Mouse (Mus musculus) MEL (cell line): ENCODE measurements at regions not wholly inside any gene's neighbourhood (a gene's known extent, or its start where the extent isn't known, plus 50 kb on each side); places are given as distances from the start of the nearest gene placed in this dataset.

Source experiments
- DNase-seq: peaks from one replicate; pipeline ENCODE4 v3.0.0; 2011; ENCODE audit warnings: low read depth, low spot score
- H3K27ac ChIP-seq: 2 replicates; pipeline ENCODE4 v1.5.1; 2012; ENCODE audit warnings: low read depth, mild to moderate bottlenecking, control low read depth, low read length, moderate library complexity; ENCODE audit not compliant: control insufficient read depth
- H3K27me3 ChIP-seq, 2 experiments: fragments of 150-350 bp in 1 of 2; sonication (generic) in 1 of 2; 2 replicates each; pipeline ENCODE4 v1.6.1; 2012; ENCODE audit warnings: low read length in 2 of 2, mild to moderate bottlenecking in 2 of 2, improper control_type of control experiment in 1 of 2, moderate library complexity in 1 of 2; ENCODE audit not compliant: insufficient read depth in 2 of 2, control insufficient read depth in 1 of 2
- H3K36me3 ChIP-seq, 2 experiments: 2 replicates each; pipeline ENCODE4 v1.6.1; 2012 to 2014; ENCODE audit warnings: low read length in 2 of 2, improper control_type of control experiment in 1 of 2, inconsistent platforms in 1 of 2, mild to moderate bottlenecking in 1 of 2; ENCODE audit not compliant: insufficient read depth in 2 of 2, control insufficient read depth in 1 of 2
- H3K4me1 ChIP-seq, 2 experiments: fragments of 150-350 bp in 1 of 2; sonication (generic) in 1 of 2; 2 replicates each; pipeline ENCODE4 v1.6.1; 2012; ENCODE audit warnings: low read length in 2 of 2, improper control_type of control experiment in 1 of 2, mild to moderate bottlenecking in 1 of 2; ENCODE audit not compliant: insufficient read depth in 2 of 2, control insufficient read depth in 1 of 2
- H3K4me3 ChIP-seq, 2 experiments: fragments of 150-350 bp in 1 of 2; sonication (generic) in 1 of 2; 2 replicates each; pipeline ENCODE4 v1.5.1; 2012; ENCODE audit warnings: low read depth in 2 of 2, low read length in 2 of 2, mild to moderate bottlenecking in 2 of 2, moderate library complexity in 2 of 2, control low read depth in 1 of 2, improper control_type of control experiment in 1 of 2; ENCODE audit not compliant: control insufficient read depth in 1 of 2, insufficient read depth in 1 of 2
- H3K79me2 ChIP-seq: 2 replicates; pipeline ENCODE4 v1.6.1; 2012; ENCODE audit warnings: mild to moderate bottlenecking, low read length, moderate library complexity; ENCODE audit not compliant: control insufficient read depth, poor library complexity, insufficient read depth
- H3K9ac ChIP-seq: 2 replicates; pipeline ENCODE4 v1.6.1; 2012; ENCODE audit warnings: low read depth, mild to moderate bottlenecking, control low read depth, low read length, moderate library complexity; ENCODE audit not compliant: control insufficient read depth, poor library complexity, severe bottlenecking
- H3K9me3 ChIP-seq: fragments of 150-350 bp; sonication (generic); replicated peaks from 2 replicates; pipeline ENCODE4 v1.6.1; 2012; ENCODE audit warnings: mild to moderate bottlenecking, low read length, improper control_type of control experiment, moderate library complexity; ENCODE audit not compliant: insufficient read depth
- BHLHE40 ChIP-seq: IDR thresholded peaks from 2 replicates; pipeline ENCODE4 v1.6.1; 2012; ENCODE audit warnings: low read depth, mild to moderate bottlenecking, inconsistent platforms, low read length, improper control_type of control experiment, borderline replicate concordance
- CHD1 ChIP-seq: IDR thresholded peaks from 2 replicates; pipeline ENCODE4 v1.6.1; 2012; ENCODE audit warnings: low read depth, mild to moderate bottlenecking, inconsistent platforms, low read length, improper control_type of control experiment
- CTCF ChIP-seq, 3 experiments: IDR thresholded peaks in 2 of 3; conservative IDR thresholded peaks in 1 of 3; 2 replicates each; pipeline ENCODE4 v1.5.1; 2011 to 2012; ENCODE audit warnings: low read length in 3 of 3, low read depth in 2 of 3, mild to moderate bottlenecking in 2 of 3, improper control_type of control experiment in 1 of 3, inconsistent platforms in 1 of 3, mixed read lengths in 1 of 3, moderate library complexity in 1 of 3; ENCODE audit not compliant: control insufficient read depth in 1 of 3, insufficient read depth in 1 of 3, poor library complexity in 1 of 3, severe bottlenecking in 1 of 3
- EP300 ChIP-seq, 2 experiments: IDR thresholded peaks; 2 replicates each; pipeline ENCODE4 v1.6.1; 2011; ENCODE audit warnings: improper control_type of control experiment in 2 of 2, low read length in 2 of 2, low read depth in 1 of 2, mild to moderate bottlenecking in 1 of 2
- ETS1 ChIP-seq: IDR thresholded peaks from 2 replicates; pipeline ENCODE4 v1.6.1; 2012; ENCODE audit warnings: low read depth, mild to moderate bottlenecking, inconsistent platforms, low read length, improper control_type of control experiment, moderate library complexity
- GABPA ChIP-seq: IDR thresholded peaks from 2 replicates; pipeline ENCODE4 v1.6.1; 2012; ENCODE audit warnings: low read depth, mild to moderate bottlenecking, inconsistent platforms, low read length, improper control_type of control experiment, moderate library complexity
- GATA1 ChIP-seq: IDR thresholded peaks from 2 replicates; pipeline ENCODE4 v1.6.1; 2011; ENCODE audit warnings: low read depth, low read length, improper control_type of control experiment
- MAFK ChIP-seq: IDR thresholded peaks from 2 replicates; pipeline ENCODE4 v1.6.1; 2011; ENCODE audit warnings: low read depth, mild to moderate bottlenecking, low read length, improper control_type of control experiment, borderline replicate concordance
- MAZ ChIP-seq: IDR thresholded peaks from 2 replicates; pipeline ENCODE4 v1.6.1; 2012; ENCODE audit warnings: low read depth, mild to moderate bottlenecking, inconsistent platforms, low read length, improper control_type of control experiment
- MXI1 ChIP-seq: IDR thresholded peaks from 2 replicates; pipeline ENCODE4 v1.6.1; 2011; ENCODE audit warnings: mild to moderate bottlenecking, low read depth, low read length, improper control_type of control experiment
- MYC ChIP-seq: IDR thresholded peaks from 2 replicates; pipeline ENCODE4 v1.6.1; 2011; ENCODE audit warnings: low read depth, mild to moderate bottlenecking, low read length, improper control_type of control experiment, moderate library complexity
- NELFE ChIP-seq: IDR thresholded peaks from 2 replicates; pipeline ENCODE4 v1.6.1; 2011; ENCODE audit warnings: low read depth, low read length, improper control_type of control experiment
- NRF1 ChIP-seq: IDR thresholded peaks from 2 replicates; pipeline ENCODE4 v1.6.1; 2014; ENCODE audit warnings: low read depth, mild to moderate bottlenecking, inconsistent platforms, low read length, improper control_type of control experiment, moderate library complexity; ENCODE audit not compliant: poor library complexity, insufficient read depth, severe bottlenecking
- POLR2A ChIP-seq, 2 experiments: IDR thresholded peaks; 2 replicates each; pipeline ENCODE4 v1.6.1; 2011 to 2012; ENCODE audit warnings: low read length in 2 of 2, mild to moderate bottlenecking in 2 of 2, control low read depth in 1 of 2, improper control_type of control experiment in 1 of 2, low read depth in 1 of 2, moderate library complexity in 1 of 2; ENCODE audit not compliant: control insufficient read depth in 1 of 2, insufficient read depth in 1 of 2, poor library complexity in 1 of 2
- SIN3A ChIP-seq: IDR thresholded peaks from 2 replicates; pipeline ENCODE4 v1.6.1; 2012; ENCODE audit warnings: low read length, improper control_type of control experiment, inconsistent platforms
- TAL1 ChIP-seq: IDR thresholded peaks from 2 replicates; pipeline ENCODE4 v1.6.1; 2012; ENCODE audit warnings: mild to moderate bottlenecking, inconsistent platforms, low read length, moderate library complexity, mixed read lengths
- TCF12 ChIP-seq: IDR thresholded peaks from 2 replicates; pipeline ENCODE4 v1.6.1; 2014; ENCODE audit warnings: low read depth, mild to moderate bottlenecking, inconsistent platforms, low read length, improper control_type of control experiment, moderate library complexity
- USF2 ChIP-seq, 2 experiments: IDR thresholded peaks; 2 replicates each; pipeline ENCODE4 v1.6.1; 2011 to 2012; ENCODE audit warnings: improper control_type of control experiment in 2 of 2, low read length in 2 of 2, borderline replicate concordance in 1 of 2, inconsistent platforms in 1 of 2, low read depth in 1 of 2, mild to moderate bottlenecking in 1 of 2; ENCODE audit not compliant: insufficient read depth in 1 of 2
- ZC3H11A ChIP-seq: IDR thresholded peaks from 2 replicates; pipeline ENCODE4 v1.6.1; 2012; ENCODE audit warnings: low read depth, mild to moderate bottlenecking, inconsistent platforms, low read length, improper control_type of control experiment
- ZKSCAN1 ChIP-seq: IDR thresholded peaks from 2 replicates; pipeline ENCODE4 v1.6.1; 2012; ENCODE audit warnings: low read depth, mild to moderate bottlenecking, inconsistent platforms, low read length, improper control_type of control experiment, moderate library complexity
- ZMIZ1 ChIP-seq: IDR thresholded peaks from 2 replicates; pipeline ENCODE4 v1.6.1; 2012; ENCODE audit warnings: low read depth, mild to moderate bottlenecking, inconsistent platforms, low read length, improper control_type of control experiment, moderate library complexity

DNA sequence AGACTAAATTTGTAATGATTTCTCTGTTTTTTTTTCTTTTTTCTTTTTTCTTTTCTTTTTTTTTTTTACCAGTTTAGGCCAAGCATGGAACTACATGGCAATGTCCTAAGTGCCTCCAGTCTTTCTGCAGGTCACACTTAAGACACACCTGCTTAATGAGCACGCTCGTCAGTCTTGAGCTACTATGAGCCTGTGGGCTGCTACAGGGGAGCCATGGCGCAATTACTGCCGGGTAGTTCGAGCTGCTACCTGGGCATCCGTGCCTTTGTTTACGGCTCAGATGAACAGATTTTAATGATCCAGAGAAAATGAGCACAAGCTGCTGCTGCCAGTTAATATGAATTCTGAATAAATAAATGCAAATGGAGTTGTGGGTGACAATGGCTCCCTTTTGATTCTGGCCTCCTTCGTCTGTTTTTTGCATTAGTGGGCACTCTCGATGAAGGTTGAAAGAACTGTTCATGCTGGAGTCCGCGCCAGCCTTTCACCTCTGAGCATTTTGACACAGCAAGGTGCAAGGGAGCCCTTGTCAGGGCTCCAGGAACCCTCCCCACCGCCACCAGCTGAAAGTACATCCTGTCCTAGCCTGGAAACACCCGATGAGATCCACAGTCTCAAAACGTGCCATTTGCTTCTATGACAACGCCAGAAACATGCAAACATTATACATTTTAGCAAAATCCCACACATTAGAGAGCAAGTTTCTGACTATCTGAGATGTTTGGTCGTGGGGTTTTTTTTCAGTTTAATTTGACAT is 81.3 kb upstream of the 1700025G04Rik start:
- no peak overlapping the region for H3K4me3 ChIP-seq
- DNase-seq = no peak
- peaks cover 2 to 3% of the 10 kb centered on the region in 2 experiments; a peak in 3 of 4 replicates for H3K27me3 ChIP-seq
- no peak overlapping the region for H3K9ac ChIP-seq
- H3K79me2 ChIP-seq = no peaks in the 10 kb centered on the region
- no peak overlapping the region for H3K27ac ChIP-seq
- TF ChIP-seq TCF12 (no peak), MAFK (no peak), SIN3A (no peak), USF2 (IDR thresholded peaks at IDR 0.05; ENCODE audit: borderline replicate concordance in 1 of 2, insufficient read depth in 1 of 2, low read depth in 1 of 2, low read length in 2 of 2) (no peak), EP300 (IDR thresholded peaks at IDR 0.05; ENCODE audit: low read depth in 1 of 2, low read length in 2 of 2) (no peak), ZKSCAN1 (no peak), CHD1 (no peak), MAZ (no peak), ZMIZ1 (no peak), ETS1 (no peak), GATA1 (no peak), MXI1 (no peak), BHLHE40 (no peak), NRF1 (no peak)
- no peaks in the 10 kb centered on the region for H3K9me3 ChIP-seq
- H3K36me3 ChIP-seq = no peaks in the 10 kb centered on the region
- no peaks in the 10 kb centered on the region for H3K4me1 ChIP-seq

DNA sequence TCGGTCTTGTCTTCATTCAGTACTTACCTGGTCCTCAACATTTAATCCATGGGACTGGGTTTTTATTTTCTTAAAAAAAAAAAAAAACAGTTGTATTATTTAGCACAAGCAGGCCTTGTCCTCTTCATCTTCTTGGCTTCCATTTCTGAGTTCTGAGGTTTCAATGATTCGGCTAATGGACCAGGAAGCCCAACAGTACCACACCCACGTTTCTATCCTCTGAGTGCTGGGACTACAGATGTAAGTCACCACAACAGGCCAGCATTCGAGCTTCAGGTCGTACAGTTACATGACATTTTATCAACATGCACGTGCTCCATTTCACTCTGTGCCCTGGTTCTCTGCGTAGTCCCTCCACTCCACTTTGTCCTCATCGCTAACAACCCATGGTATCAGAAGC is 80.7 kb upstream of the 1700025G04Rik start:
- no peak for DNase-seq
- no peaks in the 10 kb centered on the region for H3K36me3 ChIP-seq
- no peak overlapping the region for H3K9ac ChIP-seq
- H3K9me3 ChIP-seq = no peaks in the 10 kb centered on the region
- H3K4me1 ChIP-seq = no peaks in the 10 kb centered on the region
- H3K27me3 ChIP-seq = peaks cover 2 to 3% of the 10 kb centered on the region in 2 experiments; a peak in 3 of 4 replicates
- no peaks in the 10 kb centered on the region for H3K79me2 ChIP-seq
- H3K4me3 ChIP-seq = no peak overlapping the region
- H3K27ac ChIP-seq = no peak overlapping the region
- TF ChIP-seq GABPA (no peak), ZMIZ1 (no peak), TAL1 (no peak), CTCF (IDR thresholded peaks at IDR 0.05 in 2 of 3, conservative IDR thresholded peaks at IDR 0.05 in 1 of 3; ENCODE audit: control insufficient read depth in 1 of 3, insufficient read depth in 1 of 3, low read depth in 2 of 3, low read length in 3 of 3, poor library complexity in 1 of 3, severe bottlenecking in 1 of 3) (no peak), POLR2A (IDR thresholded peaks at IDR 0.05; ENCODE audit: control insufficient read depth in 1 of 2, insufficient read depth in 1 of 2, low read depth in 1 of 2, low read length in 2 of 2, poor library complexity in 1 of 2) (no peak), ETS1 (no peak), MYC (no peak), NELFE (no peak), ZC3H11A (no peak), TCF12 (no peak)
- TF ChIP-seq, all 39 proteins: peak for 0
